ENCODE assay signal across 13 mouse cellular contexts in the genomic region with DNA sequence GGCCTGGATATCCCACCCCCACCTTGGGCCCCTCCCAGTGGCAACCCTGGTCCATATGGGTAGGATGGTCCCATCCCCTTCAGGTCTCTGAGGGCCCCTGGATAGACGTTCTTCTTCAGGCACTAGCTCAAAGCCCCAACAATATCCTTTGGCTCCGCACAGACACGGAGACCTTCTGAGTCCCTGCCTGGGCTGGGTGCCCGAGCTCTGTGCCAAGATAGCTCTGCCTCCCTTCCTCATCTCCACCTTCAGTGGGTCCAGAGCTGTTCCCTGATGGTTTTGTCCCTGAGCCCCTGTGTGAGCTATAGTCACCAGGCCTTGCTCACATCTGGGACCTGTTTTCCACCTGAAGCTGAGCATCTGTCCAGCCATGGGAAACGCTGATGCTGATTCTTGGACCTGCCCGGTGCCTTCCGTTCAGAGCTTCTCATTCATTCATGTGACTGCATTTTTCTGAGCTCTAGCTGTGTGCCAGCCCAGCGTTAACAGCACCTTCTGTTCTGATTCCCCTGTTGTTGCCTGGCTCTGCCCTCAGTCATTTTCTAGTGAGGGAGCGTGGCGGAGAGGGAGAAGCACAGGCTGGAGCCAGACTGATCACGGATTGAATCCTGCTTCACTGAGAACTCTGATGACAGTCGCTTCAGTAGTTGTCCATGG. TPM values are rescaled to one million over a fixed set of nuclear protein-coding genes. Genes with fewer than 3 reads are reported as not detected.
DNase-seq lines count a peak whose midpoint lies in the region; ATAC-seq and TF ChIP-seq lines count a peak whose summit lies in the region.
"Had no signal": no experiment of that assay in that cellular context is flagged by ENCODE, and none has a peak within 500 bp of the region (broad histone marks: within the 10 kb centered on the region; RNA-seq: fewer than 3 reads in every experiment).

No protein-coding gene starts in this region.

- no peak overlapping the region for H3K4me2 ChIP-seq in midbrain, postnatal 0 days (ENCODE audit: low read depth, low read length, poor library complexity, severe bottlenecking)
- no peak overlapping the region for H3K4me2 ChIP-seq in heart, embryonic 11.5 days
- no peak overlapping the region for H3K4me2 ChIP-seq in kidney, embryonic 15.5 days

- no peak overlapping the region for H3K9ac ChIP-seq in midbrain, postnatal 0 days (replicated peaks; ENCODE audit: low read length, poor library complexity, severe bottlenecking)
- no peak overlapping the region for H3K9ac ChIP-seq in heart, embryonic 11.5 days (ENCODE audit: low read depth, low read length)
- H3K9ac ChIP-seq in kidney, embryonic 15.5 days: no peak overlapping the region

- no peak for ATAC-seq in midbrain, postnatal 0 days (ENCODE audit: low FRiP score)
- no peak for ATAC-seq in heart, embryonic 11.5 days (replicated peaks; ENCODE audit: insufficient number of reproducible peaks, low FRiP score, low TSS enrichment)
- no peak for ATAC-seq in kidney, embryonic 15.5 days (replicated peaks; ENCODE audit: low FRiP score)

- no peaks in the 10 kb centered on the region for H3K27me3 ChIP-seq in midbrain, postnatal 0 days (ENCODE audit: insufficient read depth, low read length)
- no peaks in the 10 kb centered on the region for H3K27me3 ChIP-seq in midbrain, embryonic 10.5 days (ENCODE audit: low read depth, poor library complexity, severe bottlenecking)
- H3K27me3 ChIP-seq in heart, embryonic 11.5 days (ENCODE audit: control insufficient read depth, insufficient read depth, low read length): no peaks in the 10 kb centered on the region
- no peaks in the 10 kb centered on the region for H3K27me3 ChIP-seq in kidney, embryonic 15.5 days

- DNase-seq in adrenal gland, adult (ENCODE audit: inconsistent age in 2 of 2, low spot score in 1 of 2): peak; percentile 82 to 92
- no peak for DNase-seq in adrenal gland, postnatal 4 days (ENCODE audit: low spot score in 2 of 2)
- peak; percentile 50 for DNase-seq in midbrain, postnatal 0 days (ENCODE audit: low spot score)
- DNase-seq in midbrain, embryonic 10.5 days (ENCODE audit: low spot score): no peak
- peak; percentile 38 to 41 for DNase-seq in left cerebral cortex, postnatal 36 days (ENCODE audit: low spot score in 2 of 2)
- DNase-seq in gastrocnemius, adult 18-20 months (ENCODE audit: low spot score): no peak
- DNase-seq: gastrocnemius, postnatal 10 days; thymus, postnatal 14 days had no signal

- no peak overlapping the region for H3K27ac ChIP-seq in midbrain, postnatal 0 days (ENCODE audit: low read depth, low read length)
- H3K27ac ChIP-seq in midbrain, embryonic 10.5 days (replicated peaks): no peak overlapping the region
- H3K27ac ChIP-seq in heart, embryonic 11.5 days (ENCODE audit: low read depth, low read length): peak overlapping the region; percentile 82
- H3K27ac ChIP-seq in kidney, embryonic 15.5 days: no peak overlapping the region
- H3K27ac ChIP-seq: embryonic facial prominence, embryonic 10.5 days had no signal

- no peaks in the 10 kb centered on the region for H3K36me3 ChIP-seq in midbrain, postnatal 0 days (ENCODE audit: insufficient read depth, low read length)
- no peaks in the 10 kb centered on the region for H3K36me3 ChIP-seq in midbrain, embryonic 10.5 days
- no peaks in the 10 kb centered on the region for H3K36me3 ChIP-seq in heart, embryonic 11.5 days (ENCODE audit: control insufficient read depth, insufficient read depth, low read length)
- no peaks in the 10 kb centered on the region for H3K36me3 ChIP-seq in kidney, embryonic 15.5 days
- H3K36me3 ChIP-seq: embryonic facial prominence, embryonic 10.5 days had no signal

- H3K9me3 ChIP-seq in midbrain, postnatal 0 days (ENCODE audit: low read length): no peaks in the 10 kb centered on the region
- H3K9me3 ChIP-seq in midbrain, embryonic 10.5 days (replicated peaks): no peaks in the 10 kb centered on the region
- no peaks in the 10 kb centered on the region for H3K9me3 ChIP-seq in heart, embryonic 11.5 days (replicated peaks; ENCODE audit: control insufficient read depth, low read length)
- H3K9me3 ChIP-seq in kidney, embryonic 15.5 days (replicated peaks): no peaks in the 10 kb centered on the region
- H3K9me3 ChIP-seq: embryonic facial prominence, embryonic 10.5 days had no signal

- WGBS in midbrain, postnatal 0 days: 74% methylated on average over 12 of the region's 12 CpGs
- WGBS in midbrain, embryonic 10.5 days: 85% methylated on average over 12 of the region's 12 CpGs
- WGBS in heart, embryonic 11.5 days (ENCODE audit: insufficient replicate concordance): 71% methylated on average over 12 of the region's 12 CpGs
- 77% methylated on average over 12 of the region's 12 CpGs for WGBS in kidney, embryonic 15.5 days

- TF ChIP-seq CTCF in midbrain, postnatal 0 days (IDR thresholded peaks at IDR 0.05): no peak

- no peak overlapping the region for H3K4me3 ChIP-seq in midbrain, postnatal 0 days (ENCODE audit: low read depth, low read length)
- H3K4me3 ChIP-seq in midbrain, embryonic 10.5 days: no peak overlapping the region
- H3K4me3 ChIP-seq in heart, embryonic 11.5 days (ENCODE audit: low read depth, low read length): no peak overlapping the region
- H3K4me3 ChIP-seq in kidney, embryonic 15.5 days (replicated peaks): no peak overlapping the region
- H3K4me3 ChIP-seq: embryonic facial prominence, embryonic 10.5 days had no signal

- intact Hi-C loops in left cerebral cortex, postnatal 36 days (cut with DNase I): no loop called here

- H3K4me1 ChIP-seq in midbrain, postnatal 0 days (ENCODE audit: insufficient read depth, low read length): no peaks in the 10 kb centered on the region
- peaks cover 3% of the 10 kb centered on the region; the same call in 1 of the 2 replicates for H3K4me1 ChIP-seq in midbrain, embryonic 10.5 days
- peaks cover 35% of the 10 kb centered on the region for H3K4me1 ChIP-seq in heart, embryonic 11.5 days (ENCODE audit: control insufficient read depth, insufficient read depth, low read length)
- no peaks in the 10 kb centered on the region for H3K4me1 ChIP-seq in kidney, embryonic 15.5 days

RNA-seq across cellular contexts. Expression of a gene that starts 10.2 kb away (rescaled TPM):
- total RNA-seq in adrenal gland, postnatal 4 days (2021): 100 to 1,000 TPM; 684 to 719 TPM
- total RNA-seq in midbrain, postnatal 0 days (2014; rRNA removed): 18.8 and 21.8 TPM in 2 replicates
- polyA plus RNA-seq in midbrain, postnatal 0 days (2015; fragmentation: Nextera tagmentation; extraction: Ambion mirVana): 12.2 and 12.3 TPM in 2 replicates
- polyA plus RNA-seq in midbrain, embryonic 10.5 days (2016; fragmentation: Nextera tagmentation; extraction: Ambion mirVana): 0.12 and 0.27 TPM in 2 replicates
- 36.8 and 37.8 TPM in 2 replicates for polyA plus RNA-seq in heart, embryonic 11.5 days (2014; fragmentation: Nextera tagmentation; extraction: Ambion mirVana)
- total RNA-seq in left cerebral cortex, postnatal 36 days (2021): 10 to 100 TPM; 21.1 to 21.3 TPM
- polyA plus RNA-seq in kidney, embryonic 15.5 days (2015; fragmentation: Nextera tagmentation; extraction: Ambion mirVana): 2.7 and 8.0 TPM in 2 replicates
- under 1 TPM; 0.18 to 0.59 TPM for total RNA-seq in gastrocnemius, adult 18-20 months (2021)
- total RNA-seq: megakaryocyte progenitor cell, adult 5-6 weeks; neutrophil, adult 5-6 weeks had no signal

RNA-seq across cellular contexts. Expression of a gene that starts 32.1 kb away (rescaled TPM):
- under 1 TPM; 0.53 to 0.99 TPM for total RNA-seq in adrenal gland, postnatal 4 days (2021)
- not detected in 2 replicates for total RNA-seq in midbrain, postnatal 0 days (2014; rRNA removed)
- polyA plus RNA-seq in midbrain, postnatal 0 days (2015; fragmentation: Nextera tagmentation; extraction: Ambion mirVana): not detected in 2 replicates
- polyA plus RNA-seq in midbrain, embryonic 10.5 days (2016; fragmentation: Nextera tagmentation; extraction: Ambion mirVana): not detected in 2 replicates
- not detected in 2 replicates for polyA plus RNA-seq in heart, embryonic 11.5 days (2014; fragmentation: Nextera tagmentation; extraction: Ambion mirVana)
- total RNA-seq in left cerebral cortex, postnatal 36 days (2021): not detected
- polyA plus RNA-seq in kidney, embryonic 15.5 days (2015; fragmentation: Nextera tagmentation; extraction: Ambion mirVana): not detected in 2 replicates
- total RNA-seq in gastrocnemius, adult 18-20 months (2021): not detected
- total RNA-seq: gastrocnemius, postnatal 10 days; megakaryocyte progenitor cell, adult 5-6 weeks; neutrophil, adult 5-6 weeks had no signal
- polyA plus RNA-seq: embryonic facial prominence, embryonic 10.5 days had no signal

Comparison
In these comparisons a context has a peak if more than half of its experiments do, and no peak if none do; other contexts are left out.
1. DNase-seq: peak in adrenal gland, adult (2 of 2), midbrain, postnatal 0 days (single experiment) and left cerebral cortex, postnatal 36 days (2 of 2); none in adrenal gland, postnatal 4 days (0 of 2), midbrain, embryonic 10.5 days (single experiment) and gastrocnemius, adult 18-20 months (single experiment).
2. RNA of a gene that starts 10.2 kb away (total RNA-seq): 684 to 719 TPM in adrenal gland, postnatal 4 days; 18.8 to 21.8 TPM in midbrain, postnatal 0 days, 21.1 to 21.3 TPM in left cerebral cortex, postnatal 36 days and 0.18 to 0.59 TPM in gastrocnemius, adult 18-20 months; every median in the first group is over 10 times any median in the second.